Mouse (Mus musculus) thymus, adult 2 months (tissue): ENCODE data around the gene Ripor3. TPM values are rescaled to one million over a fixed set of nuclear protein-coding genes. Genes with fewer than 3 reads are reported as not detected.

ENCODE experiments used
- DNase-seq: peaks from one replicate; pipeline ENCODE4 v3.0.0; 2021
- H3K27ac ChIP-seq: fragments of 200-500 bp; 2 replicates; pipeline ENCODE4 v1.5.1; 2012; ENCODE audit warnings: low read length, control low read depth; ENCODE audit not compliant: control insufficient read depth, insufficient read depth
- H3K27me3 ChIP-seq: fragments of 200-500 bp; 2 replicates; pipeline ENCODE4 v1.6.1; 2012; ENCODE audit warnings: mild to moderate bottlenecking, low read length, moderate library complexity, mixed read lengths; ENCODE audit not compliant: control insufficient read depth, insufficient read depth
- H3K36me3 ChIP-seq: fragments of 200-500 bp; 2 replicates; pipeline ENCODE4 v1.6.1; 2012; ENCODE audit warnings: mild to moderate bottlenecking, low read length, moderate library complexity; ENCODE audit not compliant: control insufficient read depth, insufficient read depth
- H3K4me1 ChIP-seq: fragments of 200-500 bp; replicated peaks from 2 replicates; pipeline ENCODE4 v1.6.1; 2012; ENCODE audit warnings: low read length; ENCODE audit not compliant: control insufficient read depth, insufficient read depth
- H3K4me3 ChIP-seq: fragments of 200-500 bp; 2 replicates; pipeline ENCODE4 v1.5.1; 2012; ENCODE audit warnings: mild to moderate bottlenecking, low read length, control low read depth, moderate library complexity; ENCODE audit not compliant: control insufficient read depth, insufficient read depth
- CTCF ChIP-seq: fragments of 200-500 bp; IDR thresholded peaks from 2 replicates; pipeline ENCODE4 v1.5.1; 2012; ENCODE audit warnings: mild to moderate bottlenecking, control low read depth, low read length, moderate library complexity, borderline replicate concordance; ENCODE audit not compliant: control insufficient read depth, poor library complexity, insufficient read depth; ENCODE audit errors: extremely low read depth
- POLR2A ChIP-seq: fragments of 200-500 bp; IDR thresholded peaks from 2 replicates; pipeline ENCODE4 v1.6.1; 2012; ENCODE audit warnings: mild to moderate bottlenecking, low read length, control low read depth, moderate library complexity; ENCODE audit not compliant: control insufficient read depth, poor library complexity, insufficient read depth; ENCODE audit errors: extremely low read depth
- WGBS: fragments of 180-500 bp; shearing (Covaris S2); methylation state at CpG from one replicate; pipeline ENCODE4 v1.1.7; 2018; 5-methylcytosine and 5-hydroxymethylcytosine counted together
- polyA plus RNA-seq: library from polyadenylated mRNA; depleted of rRNA; stranded (reverse); fragments of >200 nt; gene quantifications from 2 replicates; pipeline ENCODE4 v1.2.3, GENCODE M21; 2012

The Ripor3 gene
- polyA plus RNA-seq, 1 experiment = 1.5 TPM

GRCm38 (mm10) chr2:167982646-167983045, 27.8 kb downstream of the Ripor3 start:
- WGBS = 87% methylated on average over 9 of the region's 9 CpGs
- Histone ChIP-seq H3K36me3 (peaks cover 8% of the 10 kb centered on the region), H3K27me3 (no peaks in the 10 kb centered on the region), H3K4me1 (no peaks in the 10 kb centered on the region), H3K4me3 (no peak overlapping the region), H3K27ac (no peak overlapping the region)
- no peak for DNase-seq
- TF ChIP-seq CTCF = no peak
- no peak for TF ChIP-seq POLR2A

DNA sequence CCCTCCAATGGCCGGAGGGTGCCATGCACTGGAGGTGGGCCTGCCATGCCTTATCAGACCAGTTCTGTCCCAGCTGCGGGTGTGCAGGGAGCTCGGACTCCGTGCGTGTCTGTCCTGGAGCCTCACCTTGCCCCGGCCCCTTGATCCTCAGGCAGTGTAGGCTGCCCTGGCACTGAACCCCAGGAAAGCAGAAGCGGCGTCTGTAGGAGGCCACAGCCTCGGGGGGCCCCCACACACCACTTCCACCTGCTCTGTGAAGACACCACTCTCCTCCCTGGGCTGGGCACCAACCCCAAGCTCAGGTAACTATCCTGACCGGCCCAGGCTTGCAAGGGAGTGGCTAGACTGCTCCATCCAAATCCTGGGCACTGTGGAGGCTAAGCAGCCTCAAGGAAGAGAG, 30.0 kb downstream of the Ripor3 start:
- Histone ChIP-seq H3K36me3 (peaks cover 22% of the 10 kb centered on the region), H3K27ac (no peak overlapping the region), H3K4me1 (peaks cover 8% of the 10 kb centered on the region), H3K4me3 (no peak overlapping the region), H3K27me3 (no peaks in the 10 kb centered on the region)
- 42% methylated on average over 10 of the region's 10 CpGs for WGBS
- TF ChIP-seq POLR2A (no peak), CTCF (no peak)
- no peak for DNase-seq

DNA sequence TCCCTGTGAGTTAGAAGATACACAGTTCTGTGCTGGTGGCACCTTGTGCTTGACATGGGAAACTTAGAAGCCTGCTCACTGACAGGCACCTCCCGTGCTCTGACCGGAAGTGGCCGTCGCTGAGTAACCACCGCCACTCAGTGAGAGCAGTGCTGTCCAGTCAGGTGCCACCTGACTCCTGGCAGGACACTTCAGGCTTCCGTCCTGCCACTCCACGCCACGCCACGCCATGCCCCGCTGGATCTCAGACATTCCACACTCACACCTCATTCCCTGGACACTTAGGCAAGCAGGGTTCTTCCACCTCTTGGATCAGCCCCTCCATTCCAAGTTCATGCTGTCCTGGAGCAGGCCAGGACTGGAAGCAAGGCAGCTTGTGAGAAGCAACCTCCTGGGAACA, 32.1 kb downstream of the Ripor3 start:
- WGBS = 96% methylated on average over 10 of the region's 10 CpGs
- no peak overlapping the region for H3K27ac ChIP-seq
- TF ChIP-seq CTCF = no peak
- TF ChIP-seq POLR2A = no peak
- peaks cover 13% of the 10 kb centered on the region for H3K4me1 ChIP-seq
- H3K36me3 ChIP-seq = peaks cover 41% of the 10 kb centered on the region
- no peak overlapping the region for H3K4me3 ChIP-seq
- H3K27me3 ChIP-seq = no peaks in the 10 kb centered on the region
- DNase-seq = no peak

GRCm38 (mm10) chr2:167975746-167976145, 34.7 kb downstream of the Ripor3 start:
- H3K27me3 ChIP-seq = no peaks in the 10 kb centered on the region
- DNase-seq = no peak
- peak overlapping the region; percentile 8; the same call in 1 of the 2 replicates for H3K27ac ChIP-seq
- WGBS = 30% methylated on average over 12 of the region's 12 CpGs
- H3K4me3 ChIP-seq = no peak overlapping the region
- peaks cover 44% of the 10 kb centered on the region for H3K36me3 ChIP-seq
- no peak for TF ChIP-seq POLR2A
- no peak for TF ChIP-seq CTCF
- H3K4me1 ChIP-seq = peaks cover 13% of the 10 kb centered on the region

DNA sequence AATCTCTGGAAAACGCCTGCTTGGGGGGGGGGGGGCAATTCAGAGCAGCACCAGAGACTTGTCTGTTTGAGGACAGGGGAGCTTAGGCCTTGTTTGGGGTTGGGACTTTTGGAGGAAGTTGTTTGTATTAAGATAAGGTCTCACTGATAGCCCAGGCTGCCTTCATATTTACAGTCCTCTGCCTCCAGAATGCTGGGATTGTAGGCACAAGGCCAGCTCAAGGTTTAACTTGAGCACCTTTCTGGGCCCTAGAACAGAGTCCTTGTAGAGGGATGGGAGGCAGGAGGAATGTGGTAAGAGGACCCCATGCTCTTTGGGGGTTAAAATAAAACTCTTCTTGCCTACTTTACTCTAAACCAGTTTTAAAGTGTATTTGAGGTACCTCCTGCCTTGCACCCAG, 37.6 kb downstream of the Ripor3 start:
- no peak for TF ChIP-seq CTCF
- H3K4me3 ChIP-seq = no peak overlapping the region
- peaks cover 50% of the 10 kb centered on the region for H3K36me3 ChIP-seq
- 83% methylated on average over 1 of the region's 1 CpGs for WGBS
- H3K4me1 ChIP-seq = peaks cover 13% of the 10 kb centered on the region
- no peak for DNase-seq
- no peak overlapping the region for H3K27ac ChIP-seq
- no peaks in the 10 kb centered on the region for H3K27me3 ChIP-seq

DNA sequence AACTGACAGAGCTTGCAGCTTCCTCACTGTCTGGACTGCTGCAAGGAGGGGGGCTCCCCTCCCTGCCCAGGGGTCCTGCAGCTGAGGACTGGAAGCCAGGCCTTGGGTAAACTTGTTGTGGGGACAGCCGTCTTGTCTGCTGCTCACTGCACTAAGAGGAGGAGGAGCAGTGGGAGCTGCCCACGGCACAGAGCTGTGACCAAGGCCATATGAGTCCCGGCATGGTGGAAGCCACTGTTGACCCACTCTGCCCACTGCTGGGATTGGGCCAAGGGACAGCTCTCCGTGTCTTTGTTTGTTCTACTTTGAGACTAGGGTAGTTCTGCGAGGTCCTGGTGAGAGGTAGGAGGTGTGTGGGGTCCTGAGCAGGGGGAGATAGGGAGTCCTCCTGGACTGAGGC, 38.3 kb downstream of the Ripor3 start:
- H3K36me3 ChIP-seq = peaks cover 52% of the 10 kb centered on the region
- no peak overlapping the region for H3K27ac ChIP-seq

DNA sequence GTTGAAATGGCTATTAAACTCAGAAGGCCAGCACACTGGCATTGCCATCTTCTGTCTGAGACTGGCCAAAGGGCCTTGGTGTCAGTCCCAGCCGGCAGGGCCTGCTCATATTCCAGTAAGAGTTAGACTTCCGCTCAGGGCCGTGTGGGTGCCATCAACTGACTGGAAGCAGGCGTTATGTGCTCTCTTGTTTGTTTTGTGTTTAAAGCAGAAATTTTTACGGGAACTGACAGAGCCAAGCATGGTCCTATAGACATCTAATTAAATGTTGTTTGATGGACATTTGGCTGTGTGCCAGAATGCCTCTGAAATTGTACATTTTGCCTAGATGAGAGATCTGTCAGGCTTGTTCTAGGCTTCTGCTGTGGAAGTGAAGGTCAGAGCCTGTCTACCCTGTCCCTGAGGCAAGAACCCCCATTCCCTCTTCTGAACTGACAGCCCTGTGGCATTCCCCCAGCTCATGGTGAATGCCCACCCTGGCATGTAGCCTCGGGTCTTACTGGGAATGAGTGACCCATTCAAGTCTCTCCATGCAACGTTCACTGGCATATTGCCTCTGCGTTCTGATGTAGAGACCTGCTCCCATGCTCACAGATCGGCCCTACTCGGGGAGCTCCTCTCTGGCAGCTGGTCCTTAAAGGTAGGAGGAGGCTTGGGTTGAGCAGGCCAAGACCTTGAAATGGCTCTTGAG, 40.4 kb downstream of the Ripor3 start:
- no peak for DNase-seq
- WGBS = 97% methylated on average over 10 of the region's 10 CpGs
- Histone ChIP-seq H3K27me3 (no peaks in the 10 kb centered on the region), H3K27ac (no peak overlapping the region), H3K4me3 (no peak overlapping the region), H3K4me1 (peaks cover 1% of the 10 kb centered on the region; the same call in 1 of the 2 replicates), H3K36me3 (peaks cover 58% of the 10 kb centered on the region)
- TF ChIP-seq CTCF = no peak

More for the DNA sequence above, 38.3 kb downstream of the Ripor3 start:
- 97% methylated on average over 5 of the region's 5 CpGs for WGBS
- DNase-seq = no peak
- no peak overlapping the region for H3K4me3 ChIP-seq
- peaks cover 13% of the 10 kb centered on the region for H3K4me1 ChIP-seq
- H3K27me3 ChIP-seq = no peaks in the 10 kb centered on the region
- no peak for TF ChIP-seq CTCF
- no peak for TF ChIP-seq POLR2A
